Mouse (Mus musculus) kidney, postnatal 10 days (tissue): Measurements from ENCODE around the gene Rhobtb3.
"Not testable (repeated sequence)": the region's sequence is repeated elsewhere in the genome, so short reads cannot be mapped to it uniquely, and the experiment has no call there.

ENCODE experiments used
- DNase-seq: peaks from one replicate; pipeline ENCODE4 v3.0.0; 2021; ENCODE audit warnings: mixed read lengths

The Rhobtb3 gene

DNA sequence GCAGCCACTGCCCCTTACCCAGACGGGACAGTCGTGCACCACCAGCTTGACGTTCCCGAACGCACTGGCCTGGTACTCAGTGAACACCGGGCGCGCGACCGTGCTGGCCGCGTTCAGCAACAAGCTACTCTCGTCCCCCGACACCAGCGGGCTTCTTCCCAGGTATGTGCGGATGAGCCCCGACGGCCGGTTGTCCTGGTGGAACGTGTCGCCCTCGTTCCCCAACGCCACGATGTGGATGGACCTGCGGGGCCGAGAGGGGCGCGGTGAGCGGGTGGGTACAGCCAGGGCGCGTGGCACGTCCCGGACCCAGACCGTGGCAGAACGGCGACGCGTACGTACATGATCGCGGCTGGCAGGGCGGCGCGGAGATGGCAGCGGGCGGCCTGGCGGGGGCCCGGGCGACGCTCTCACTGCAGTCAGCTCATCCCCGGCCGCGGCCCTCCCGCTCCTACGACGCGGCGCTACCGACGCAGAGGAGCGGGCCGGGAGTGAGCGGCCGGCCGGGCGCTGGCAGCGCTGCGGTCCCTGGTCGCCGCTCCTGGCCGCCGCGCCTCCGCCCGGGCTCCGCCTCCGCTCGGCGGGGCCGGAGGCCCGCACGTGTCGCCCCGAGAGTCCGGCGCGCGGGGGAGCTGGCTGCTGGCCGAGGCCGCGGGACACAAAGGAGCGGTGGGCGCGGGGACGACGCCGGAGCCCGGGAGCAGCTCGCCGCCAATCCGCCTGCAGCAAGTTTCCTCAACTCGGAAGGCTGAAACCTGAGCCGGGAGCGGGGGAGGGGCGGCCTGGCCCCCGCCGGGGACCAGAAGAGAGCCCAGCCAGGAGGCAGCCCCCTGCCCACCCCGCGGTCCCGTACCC is at the start of gene Rhobtb3:
TSS of gene Rhobtb3 (minus strand) at position 737 of the 855 bp plus-strand sequence.
- peak; percentile 93 for DNase-seq

DNA sequence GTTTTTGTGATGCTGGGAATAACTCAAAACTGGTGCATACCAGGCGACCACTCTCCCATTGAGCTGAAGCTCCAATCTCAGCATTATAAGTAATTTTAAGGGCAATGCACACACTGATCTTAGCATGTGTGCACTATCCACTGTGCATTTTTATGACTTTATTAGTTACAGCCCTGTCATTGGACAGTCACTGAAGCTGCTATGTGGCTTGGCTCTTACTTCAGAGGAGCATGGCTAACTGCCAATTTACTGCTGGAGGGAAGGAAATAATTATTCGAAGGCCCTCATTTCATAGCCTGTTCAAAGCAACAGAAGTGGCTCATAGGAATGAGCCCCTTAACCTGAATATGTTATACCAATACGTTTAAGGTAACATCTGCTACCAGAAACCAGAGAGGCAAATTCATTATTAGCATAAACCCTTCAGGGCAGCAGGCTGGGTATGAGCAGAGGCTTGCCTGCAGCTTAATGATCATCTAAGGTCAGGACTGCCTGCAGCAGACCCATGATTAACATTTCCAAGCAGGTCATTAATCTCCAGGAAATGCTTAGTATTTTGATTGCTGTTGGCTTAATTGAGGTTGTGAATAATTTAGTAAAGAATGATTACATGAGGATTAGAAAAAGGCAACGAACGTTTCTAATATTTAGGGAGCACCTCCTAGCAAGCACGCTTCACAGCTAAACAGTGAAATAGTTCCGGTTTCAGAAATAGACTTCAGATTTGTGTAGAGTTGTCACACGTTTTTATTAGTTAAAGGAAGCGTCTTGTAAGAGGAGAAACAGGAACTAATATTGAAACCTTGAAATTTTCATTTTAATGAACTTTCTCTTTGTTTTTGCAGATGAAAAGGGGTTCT is 48.7 kb upstream of the Rhobtb3 start:
- peak; percentile 70 for DNase-seq

DNA sequence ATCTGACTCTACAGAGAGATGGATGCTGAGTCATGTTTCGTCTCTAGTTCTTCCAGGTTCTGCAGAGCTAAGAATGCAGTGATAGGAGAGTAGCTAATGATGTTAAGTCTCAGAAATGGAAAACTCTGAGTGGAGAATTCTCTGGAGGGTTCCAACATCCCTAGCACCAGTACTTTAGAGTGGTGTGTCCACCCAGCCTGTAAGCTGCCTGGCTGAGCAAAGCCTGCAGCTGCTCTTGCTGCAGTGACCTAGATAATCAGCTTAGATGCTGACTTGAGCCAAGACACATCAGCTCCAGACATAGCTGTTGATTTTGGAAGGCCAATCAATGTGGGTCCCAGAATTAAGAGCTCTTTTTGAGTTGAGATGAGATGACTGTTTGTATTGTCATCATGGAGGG is 44.4 kb upstream of the Rhobtb3 start:
- peak; percentile 41 for DNase-seq

DNA sequence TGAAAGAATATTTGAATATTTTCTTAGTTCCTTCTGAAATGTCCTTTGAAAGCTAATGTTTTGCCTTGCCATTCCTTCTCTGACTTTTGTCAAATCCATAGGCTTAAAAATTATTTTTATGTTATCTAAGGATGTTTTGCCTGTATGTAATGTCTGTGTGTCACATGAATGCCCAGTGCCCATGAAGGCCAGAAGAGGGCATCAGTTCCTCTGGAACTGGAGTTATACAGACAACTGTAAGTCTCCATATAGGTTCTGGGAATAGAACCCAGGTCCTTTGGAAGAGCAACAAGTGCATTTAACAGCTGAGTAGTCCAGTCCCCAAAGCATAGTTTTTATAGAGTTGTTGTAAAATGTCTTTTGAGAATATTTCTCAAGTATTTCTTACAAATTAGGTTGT is 38.2 kb upstream of the Rhobtb3 start:
- DNase-seq, result no peak

DNA sequence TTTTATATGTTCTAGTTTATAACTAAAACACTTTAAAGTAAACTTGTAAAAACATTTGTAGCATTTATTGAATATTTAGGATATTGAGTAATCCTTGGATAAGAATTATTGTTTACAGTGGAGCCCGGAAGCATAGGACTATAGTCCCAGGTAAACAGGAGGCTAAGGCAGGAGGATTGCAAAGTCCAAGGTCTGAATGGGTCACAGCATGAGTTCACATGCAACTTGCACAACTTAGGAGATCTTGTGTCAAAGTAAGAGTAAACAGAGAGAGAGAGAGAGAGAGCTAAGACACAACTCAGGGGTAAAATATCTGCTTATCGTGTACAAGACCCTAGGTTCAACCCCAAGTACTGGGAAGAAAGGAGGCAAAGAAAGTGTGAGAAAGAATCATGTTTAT is 32.9 kb upstream of the Rhobtb3 start:
- DNase-seq, result no peak

DNA sequence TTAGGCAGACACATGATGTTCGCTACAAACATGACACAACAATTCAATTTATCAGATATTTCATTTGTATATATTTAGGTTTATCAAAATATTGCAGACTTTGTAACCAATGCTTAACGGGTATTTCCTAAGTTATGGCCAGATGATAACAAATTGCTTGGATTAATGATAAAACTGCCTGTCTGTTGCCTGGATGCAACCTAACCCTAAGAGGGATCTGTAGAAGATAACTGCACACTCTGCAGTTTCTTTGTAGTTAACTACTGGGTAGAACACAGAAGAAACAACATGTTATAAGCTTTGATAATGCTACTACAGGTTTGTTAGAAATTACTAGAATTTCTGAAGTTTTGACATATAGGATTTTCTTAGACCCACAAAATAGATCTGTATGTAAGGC is 32.5 kb upstream of the Rhobtb3 start:
- DNase-seq, result no peak

DNA sequence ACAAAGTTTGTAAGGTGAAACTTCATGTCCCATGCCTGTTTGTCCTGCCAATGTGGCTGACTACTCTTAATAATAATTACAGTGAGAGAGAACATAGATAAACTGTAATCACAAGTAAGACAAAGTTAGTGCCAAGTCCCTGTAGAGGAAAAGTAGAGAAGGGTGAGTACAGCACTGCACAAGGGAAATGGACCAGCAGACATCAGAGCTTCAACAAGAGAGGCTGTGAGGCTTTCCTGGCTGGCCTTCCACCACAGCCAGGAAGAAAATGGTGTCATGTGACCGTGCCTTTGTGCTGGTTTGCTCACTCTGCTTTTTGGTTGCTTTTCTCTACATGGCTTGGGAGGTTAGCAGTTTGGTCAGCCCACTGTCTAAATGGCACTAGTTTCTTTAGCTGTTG is 31.9 kb upstream of the Rhobtb3 start:
- no peak for DNase-seq

DNA sequence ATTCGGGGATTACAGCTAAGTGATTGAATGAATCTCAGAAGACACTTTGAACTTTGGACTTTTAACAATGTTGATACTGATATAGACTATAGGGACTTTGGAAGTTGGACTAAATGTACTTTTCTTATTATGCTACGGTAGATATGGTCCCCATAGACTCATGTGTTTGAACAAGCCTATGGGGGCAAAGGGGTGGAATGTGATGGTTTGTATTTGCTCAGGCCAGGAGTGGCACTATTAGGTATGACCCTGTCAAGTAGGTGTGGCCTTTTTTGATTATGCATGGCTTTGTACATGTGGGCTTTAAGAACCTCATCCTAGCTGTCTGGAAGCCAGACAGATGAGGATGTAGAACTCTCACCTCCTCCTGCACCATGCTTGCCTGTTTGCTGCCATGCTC is 30.8 kb upstream of the Rhobtb3 start:
- DNase-seq, result no peak

DNA sequence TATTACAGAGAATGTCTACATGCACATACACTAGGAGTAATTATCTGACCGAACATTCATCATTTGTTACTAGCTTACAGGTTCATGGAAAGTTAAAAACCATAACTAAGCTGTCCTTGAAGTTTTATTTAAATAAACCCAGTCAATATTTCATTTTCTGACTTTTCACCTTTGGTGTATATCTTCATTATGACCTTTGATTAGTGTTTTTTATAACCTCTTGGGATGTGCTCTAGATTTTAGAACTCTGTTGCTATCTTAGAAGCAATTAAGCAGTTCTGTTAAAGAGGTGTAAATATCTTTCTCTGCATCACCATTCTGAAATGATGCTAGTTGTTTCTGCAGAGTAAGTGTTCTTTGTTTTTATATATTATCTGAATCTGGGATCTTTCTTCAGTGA is 23.1 kb upstream of the Rhobtb3 start, which contains the start of gene Spata9:
TSS of gene Spata9 (plus strand) at position 301 of the 400 bp plus-strand sequence.
- no peak for DNase-seq

DNA sequence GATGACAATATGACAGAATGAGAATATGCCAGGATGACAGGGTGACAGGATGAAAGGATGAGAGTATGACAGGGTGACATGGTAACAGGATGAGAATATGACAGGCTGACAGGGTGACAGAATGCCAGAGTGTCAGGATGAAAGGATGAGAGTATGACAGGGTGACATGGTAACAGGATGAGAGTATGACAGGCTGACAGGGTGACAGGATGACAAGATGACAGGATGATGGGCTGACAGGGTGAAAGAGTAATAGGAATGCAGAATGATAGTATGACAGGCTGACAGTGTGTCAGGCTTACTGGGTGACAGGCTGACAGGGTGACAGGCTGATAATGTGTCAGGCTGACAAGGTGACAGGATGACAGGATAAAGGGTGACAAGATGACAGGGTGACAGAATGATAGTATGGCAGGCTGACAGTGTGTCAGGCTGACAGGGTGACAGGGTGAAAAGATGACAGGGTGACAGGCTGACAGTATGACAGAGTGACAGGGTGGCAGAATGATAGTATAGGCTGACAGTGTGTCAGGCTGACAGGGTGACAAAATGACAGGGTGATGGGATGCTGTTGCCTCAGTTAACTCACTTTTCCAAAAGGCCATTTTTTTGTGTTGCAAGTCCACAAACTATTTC is 11.8 kb upstream of the Rhobtb3 start:
- DNase-seq, result no peak

DNA sequence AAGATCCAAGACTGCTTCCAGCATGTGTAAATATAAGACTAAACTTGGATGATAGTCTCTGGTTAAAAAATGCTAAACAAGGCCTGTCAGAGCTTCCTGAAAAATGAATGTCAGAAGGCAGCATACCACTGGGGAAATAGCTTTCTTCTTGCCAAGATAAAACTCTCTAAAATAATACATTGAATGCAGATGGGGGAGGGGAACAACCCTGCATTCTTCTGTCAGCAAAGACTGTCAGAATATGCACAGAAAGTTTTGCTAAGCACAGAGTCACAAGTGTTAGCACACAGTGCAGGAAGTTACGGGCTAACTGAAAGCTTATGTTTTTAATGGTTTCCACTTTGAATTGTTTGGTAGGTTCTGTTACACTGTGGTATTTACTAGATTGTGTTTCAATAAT is 6.6 kb upstream of the Rhobtb3 start:
- DNase-seq, result peak; percentile 28

DNA sequence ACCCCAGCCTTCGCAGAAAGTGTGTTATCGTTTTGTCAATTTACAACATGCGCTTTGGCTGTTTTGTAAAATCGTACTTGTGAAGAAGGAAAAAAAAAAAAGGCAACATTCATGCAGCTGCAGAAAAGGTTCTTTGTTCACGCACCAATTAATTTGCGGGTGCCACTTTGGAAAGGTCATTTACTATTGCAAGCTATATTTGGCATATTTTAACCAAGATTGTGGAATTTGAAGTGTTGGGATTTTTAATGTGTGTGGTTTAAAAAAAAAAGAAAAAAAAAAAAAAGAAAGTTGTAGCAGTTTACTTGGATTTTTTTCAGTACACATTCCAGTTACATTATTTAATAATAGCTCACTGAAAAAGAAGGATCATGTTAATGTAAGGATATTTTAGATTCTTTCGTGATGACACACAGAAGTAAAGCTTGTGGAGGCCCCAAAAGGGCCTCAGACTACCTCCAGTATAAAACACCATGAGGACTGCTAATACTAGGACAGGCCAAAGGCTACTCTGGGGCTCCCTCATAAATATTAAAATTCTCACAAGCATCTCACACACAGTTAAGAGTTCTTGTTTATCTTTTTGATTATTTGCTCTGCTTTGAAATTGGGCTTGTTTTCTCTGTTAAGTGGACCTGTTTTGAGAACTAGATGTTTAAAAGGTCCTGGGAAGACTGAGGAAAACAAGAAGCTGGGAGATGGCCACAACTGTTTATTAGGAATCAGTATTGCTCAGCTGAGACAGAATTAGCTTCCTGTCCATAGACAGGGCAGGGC is 507 bp upstream of the Rhobtb3 start:
- DNase-seq, result no peak

DNA sequence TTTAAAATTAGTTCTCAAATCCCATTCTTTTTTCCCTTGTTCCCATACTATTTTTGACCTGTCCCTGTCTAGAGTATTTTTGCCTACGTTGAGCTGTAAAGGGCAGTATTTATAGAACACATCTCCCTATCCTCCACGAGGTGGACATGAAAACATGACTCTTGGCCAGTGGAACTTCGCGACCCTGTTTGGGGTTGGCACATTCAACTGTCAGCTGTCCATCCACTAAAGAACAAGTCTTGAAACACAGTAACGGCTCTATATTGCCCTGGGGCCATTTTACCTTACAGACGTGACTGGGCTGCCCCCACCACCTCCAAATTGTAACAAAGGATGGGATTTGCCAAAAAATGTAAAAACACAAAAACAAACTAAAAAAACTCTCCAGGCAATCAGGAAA is 994 bp downstream of the Rhobtb3 start:
- peak; percentile 25 for DNase-seq

DNA sequence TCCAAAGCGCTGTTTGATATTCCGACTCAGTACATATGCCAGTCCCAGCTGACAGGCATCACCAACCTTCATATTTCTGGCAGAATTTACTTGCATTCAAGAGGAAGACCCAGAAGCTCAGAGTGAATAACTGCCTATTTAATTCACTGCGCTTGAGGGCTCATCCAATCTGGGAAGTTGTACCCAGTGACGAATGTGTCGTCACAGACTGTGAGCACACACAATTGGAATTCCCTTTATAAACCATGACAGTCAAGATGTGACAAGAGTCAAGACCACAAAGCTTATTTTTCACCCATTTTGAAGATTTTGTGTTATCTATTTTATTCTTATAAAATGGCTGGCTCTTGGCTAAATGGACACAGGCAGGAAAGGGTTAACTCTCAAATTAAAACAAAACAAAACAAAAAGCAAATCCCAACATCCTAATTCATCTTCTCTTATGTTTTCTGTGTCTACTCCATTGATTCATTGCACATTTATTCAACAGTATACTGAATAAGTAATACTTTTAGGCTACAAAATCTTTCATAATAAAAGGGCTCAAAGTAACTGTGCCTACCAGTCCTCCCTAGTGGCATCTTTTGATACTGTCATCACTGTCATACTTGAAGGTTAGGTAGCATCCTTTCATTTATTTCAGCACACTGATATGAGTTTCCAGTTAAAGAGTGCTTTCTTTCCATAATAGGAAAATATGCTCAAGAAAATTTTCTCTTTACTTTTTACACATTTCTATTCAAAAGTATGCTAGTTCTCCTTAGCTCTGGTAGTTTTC is 2.0 kb downstream of the Rhobtb3 start:
- DNase-seq, result no peak

DNA sequence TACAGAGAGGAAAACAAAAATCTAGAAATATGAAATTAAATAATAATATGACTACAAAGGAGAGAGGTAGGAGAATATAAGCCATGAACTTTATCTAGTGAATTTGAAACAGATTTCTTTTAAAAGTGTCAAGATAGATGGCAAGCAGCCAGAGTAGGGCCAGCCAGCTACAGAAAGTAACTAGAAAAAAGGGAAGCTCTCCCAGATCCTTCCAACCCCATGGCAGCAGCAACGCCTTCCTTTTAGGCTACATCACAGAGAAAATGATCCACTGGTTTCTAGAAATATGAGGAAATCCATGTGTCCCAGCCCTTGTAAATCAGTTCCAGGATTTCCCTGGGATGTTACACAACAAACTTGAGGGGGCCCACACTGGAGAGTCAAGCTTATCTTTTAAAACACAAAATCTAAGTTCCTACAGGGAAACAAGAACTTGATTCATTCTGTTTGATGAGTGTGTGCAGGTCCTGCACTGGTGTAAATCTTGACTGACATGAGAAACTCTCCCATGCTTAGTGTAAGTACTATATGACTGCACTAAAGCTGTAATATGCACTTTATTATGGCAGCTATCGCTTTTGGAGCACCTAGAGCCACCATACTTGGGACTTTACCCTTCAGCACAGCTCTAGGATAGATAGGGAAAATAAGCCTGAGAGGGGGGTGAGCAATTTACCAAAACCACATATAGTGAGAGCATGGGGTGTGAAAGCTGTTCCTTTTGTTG is 2.8 kb downstream of the Rhobtb3 start:
- DNase-seq, result peak; percentile 21

DNA sequence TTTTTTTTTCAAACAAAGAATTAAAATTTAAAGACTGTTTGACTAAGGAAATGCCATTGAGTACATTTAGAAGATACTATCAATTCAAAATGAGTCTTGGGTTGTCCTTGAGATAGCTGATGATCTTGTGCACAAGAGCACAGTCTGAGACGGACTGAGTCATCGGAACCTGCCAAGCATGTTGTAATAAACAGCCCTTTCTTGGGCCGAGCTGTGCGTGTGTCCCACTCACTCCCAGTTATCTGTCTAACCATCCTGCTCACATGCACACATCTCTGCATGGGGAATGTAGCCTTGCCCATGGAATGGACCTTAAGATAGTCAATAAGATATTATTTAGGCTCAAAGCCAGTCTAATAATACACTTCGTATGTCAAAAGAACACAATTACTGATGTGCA is 4.9 kb downstream of the Rhobtb3 start:
- no peak for DNase-seq

DNA sequence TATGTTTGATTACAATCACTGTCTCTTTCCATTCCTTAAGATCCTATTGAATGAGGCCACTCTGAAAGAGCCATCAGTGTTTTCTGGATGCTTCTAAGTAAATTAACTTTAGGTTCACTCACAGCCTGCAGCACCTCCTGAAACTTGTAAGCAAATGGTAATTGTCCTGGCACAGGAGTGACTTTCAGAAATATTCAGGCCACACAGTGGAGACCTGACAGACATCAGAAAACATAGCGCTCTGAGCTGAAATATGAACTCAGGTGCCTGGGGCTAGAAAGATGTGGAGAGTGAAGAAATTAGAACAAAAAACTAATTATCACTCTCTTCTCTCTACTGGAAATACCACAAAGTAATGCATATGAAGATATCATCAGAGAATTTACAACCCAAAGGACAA is 10.4 kb downstream of the Rhobtb3 start:
- no peak for DNase-seq

DNA sequence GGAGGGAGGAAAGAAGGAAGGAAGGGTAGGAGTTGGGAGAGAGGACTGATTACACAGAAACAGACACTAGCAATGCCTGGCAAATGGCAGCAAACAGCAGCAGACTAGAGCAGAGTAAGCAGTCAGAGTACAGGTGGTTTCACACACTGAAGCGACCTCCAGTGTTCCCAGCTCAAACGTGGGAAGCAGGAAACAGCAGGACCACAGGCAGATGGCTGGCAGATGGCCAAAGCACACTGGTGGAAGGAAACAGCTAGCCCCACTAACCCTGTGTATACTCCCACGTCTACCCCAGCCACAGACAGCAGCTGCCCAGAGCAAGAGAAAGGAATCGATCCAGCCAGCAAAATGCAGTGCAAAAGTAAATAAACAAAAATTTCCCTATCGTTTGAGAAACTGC is 12.7 kb downstream of the Rhobtb3 start:
- DNase-seq, result peak; percentile 83

DNA sequence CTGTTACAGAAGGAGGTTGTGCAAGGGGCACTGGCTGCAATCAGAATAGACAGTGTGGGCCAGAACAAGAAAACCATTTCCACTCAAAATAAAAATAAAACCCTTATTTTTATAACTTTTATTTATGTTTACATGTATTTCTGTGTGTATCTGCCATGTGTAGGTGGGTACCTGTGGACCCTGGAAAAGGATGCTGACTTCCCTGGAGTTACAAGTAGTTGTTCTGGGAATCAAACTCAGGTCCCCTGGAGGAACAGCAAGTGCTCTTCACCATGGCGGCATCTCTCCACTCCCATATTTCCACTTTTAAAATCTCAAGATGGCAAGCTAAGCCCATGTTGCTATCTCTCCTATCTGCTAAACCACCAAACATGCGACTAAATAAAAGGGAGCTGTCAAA is 13.1 kb downstream of the Rhobtb3 start:
- no peak for DNase-seq

DNA sequence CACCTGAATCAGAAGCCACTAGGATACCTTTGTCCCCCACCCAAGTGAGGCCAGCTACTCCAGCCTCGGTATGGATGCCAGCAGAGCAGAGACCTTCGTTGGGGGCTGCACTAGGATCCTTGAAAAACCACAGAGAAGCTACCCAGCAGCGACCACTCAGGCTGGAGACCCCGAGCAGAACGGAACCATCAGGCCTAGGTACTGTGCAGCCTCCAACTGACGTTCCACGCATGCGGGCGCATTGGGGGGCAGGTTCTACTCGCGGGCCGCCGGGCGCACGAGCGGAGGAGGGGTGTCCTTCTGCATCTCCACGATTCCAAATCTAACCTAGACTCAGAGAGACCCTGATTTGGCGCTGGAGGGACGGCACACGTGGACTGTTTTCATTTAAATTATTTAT is 13.7 kb downstream of the Rhobtb3 start:
- no peak for DNase-seq

DNA sequence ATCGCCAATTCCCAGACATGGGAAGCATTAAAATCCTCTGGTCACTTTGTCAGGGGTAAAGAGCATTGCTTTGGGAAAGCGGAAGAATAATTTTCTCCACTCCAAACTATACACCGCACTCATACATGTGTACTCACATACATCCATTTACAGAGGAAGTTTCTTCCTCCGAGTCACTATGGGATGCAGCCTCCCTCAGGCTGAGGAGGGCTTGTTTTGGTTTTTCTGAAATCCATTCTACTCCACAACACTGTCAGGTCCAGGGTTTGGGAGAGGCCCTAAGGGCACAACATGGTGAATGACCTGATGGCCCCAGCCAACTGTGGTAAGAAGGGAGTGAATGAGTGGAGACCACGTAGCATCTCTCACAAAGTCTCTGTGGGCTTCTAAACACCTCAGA is 14.7 kb downstream of the Rhobtb3 start:
- not testable (repeated sequence) for DNase-seq
